Mouse (Mus musculus): ENCODE measurements around the gene Cfap36.

GRCm38 (mm10) chr11:29274758-29275157 lies 27.5 kb upstream of the Cfap36 start:
- TF ChIP-seq EP300 (IDR thresholded peaks at IDR 0.05; ENCODE audit: insufficient read depth, low read depth, low read length) (no peak), CTCF (IDR thresholded peaks at IDR 0.05) (no peak), POLR2A (IDR thresholded peaks at IDR 0.05; ENCODE audit: insufficient read depth, low read depth, low read length) (no peak)

All from heart, adult 2 months (tissue).